In genomic region chr5:65697836-65698758, GRCm38 (mm10) we compare ENCODE assay signal across 8 mouse cellular contexts. TPM values are rescaled to one million over a fixed set of nuclear protein-coding genes. Genes with fewer than 3 reads are reported as not detected.
DNase-seq lines count a peak whose midpoint lies in the region; ATAC-seq and TF ChIP-seq lines count a peak whose summit lies in the region.

TSS of gene Pds5a (minus strand) at chr5:65698273.

- H3K27me3 ChIP-seq in Patski: no peaks in the 10 kb centered on the region
- no peaks in the 10 kb centered on the region for H3K27me3 ChIP-seq in hindbrain, embryonic 14.5 days (ENCODE audit: control insufficient read depth, insufficient read depth, low read length)

- ATAC-seq in Patski: peak; percentile 83
- peak; percentile 96 for ATAC-seq in hindbrain, embryonic 14.5 days (ENCODE audit: low FRiP score)

- POLR2A ChIA-PET in Patski (lab: Charles Lee): interaction anchor here (0.7 to 1.1 kb wide), 3 partner anchors 38 to 160 kb away, joined by 3 read pairs; no protein-coding TSS in a partner anchor

- peak; percentile 83 for TF ChIP-seq CTCF in Patski (IDR thresholded peaks at IDR 0.05)

- H3K4me1 ChIP-seq in hindbrain, embryonic 14.5 days (replicated peaks; ENCODE audit: control insufficient read depth, insufficient read depth, low read length): peaks cover 20% of the 10 kb centered on the region

- CTCF ChIA-PET in Patski (lab: Charles Lee): interaction anchor here (0.8 kb wide), 1 partner anchor 14 kb away, joined by 3 read pairs; no protein-coding TSS in a partner anchor

- H3K9ac ChIP-seq in hindbrain, embryonic 14.5 days: peak within 1 kb of the TSS; percentile 94

- peak; percentile 43 for DNase-seq in Patski (ENCODE audit: low read depth, low spot score)
- peak; percentile 88 to 90 for DNase-seq in cerebellum, postnatal 14 days
- DNase-seq in frontal cortex, postnatal 25 days (ENCODE audit: low spot score in 2 of 2): peak; percentile 55 to 62
- DNase-seq in hindbrain, embryonic 14.5 days (ENCODE audit: low spot score): peak; percentile 91
- DNase-seq in layer of hippocampus, postnatal 36 days: peak; percentile 80 to 81
- peak; percentile 83 for DNase-seq in lung, postnatal 36 days
- DNase-seq in retina, postnatal 1 day: peak; percentile 95
- DNase-seq in urinary bladder, adult 18-20 months (ENCODE audit: low spot score in 2 of 2): peak; percentile 76 to 78

- H3K36me3 ChIP-seq in hindbrain, embryonic 14.5 days (replicated peaks; ENCODE audit: control insufficient read depth, insufficient read depth): peaks cover 10% of the 10 kb centered on the region; the same call in 1 of the 2 replicates

- WGBS in hindbrain, embryonic 14.5 days: under 1% methylated on average over 61 of the region's 140 CpGs

- H3K4me3 ChIP-seq in hindbrain, embryonic 14.5 days (replicated peaks; ENCODE audit: low read length): peak within 1 kb of the TSS; percentile 98

- H3K9me3 ChIP-seq in hindbrain, embryonic 14.5 days (ENCODE audit: control insufficient read depth, low read length): no peaks in the 10 kb centered on the region

- H3K27ac ChIP-seq in hindbrain, embryonic 14.5 days: peak within 1 kb of the TSS; percentile 96

- in situ Hi-C loops in Patski (cut with MboI; ENCODE audit: low pct_unique_long_range_greater_than_20kb): loop anchor here (5.0 to 25.0 kb wide), 2 partner anchors 161 to 301 kb away; partner anchors contain the start of genes Smim14 and Ube2k

- peak within 1 kb of the TSS; percentile 65 for H3K4me2 ChIP-seq in hindbrain, embryonic 14.5 days (replicated peaks)

RNA-seq across cellular contexts. Expression of gene Pds5a, which starts in this region (rescaled TPM):
- polyA plus RNA-seq in Patski (2021): 104 TPM
- 54.9 and 56.6 TPM in 2 replicates for polyA plus RNA-seq in hindbrain, embryonic 14.5 days (2014; fragmentation: Nextera tagmentation; extraction: Ambion mirVana)
- 10 to 100 TPM; 86.5 to 91.9 TPM for total RNA-seq in layer of hippocampus, postnatal 36 days (2021)

Comparison
In these comparisons a context has a peak if more than half of its experiments do, and no peak if none do; other contexts are left out.
1. Peak in every context shown above with its lines: DNase-seq, ATAC-seq, H3K4me3 ChIP-seq and H3K27ac ChIP-seq.
2. DNase-seq: peak in every context shown above with its lines; median percentile 95 in retina, postnatal 1 day; 91 in hindbrain, embryonic 14.5 days; 89 in cerebellum, postnatal 14 days; 83 in lung, postnatal 36 days; 80 in layer of hippocampus, postnatal 36 days; 77 in urinary bladder, adult 18-20 months; 58 in frontal cortex, postnatal 25 days; 43 in Patski.